Mouse (Mus musculus) left cerebral cortex, postnatal 14 days (tissue): ENCODE measurements around the gene Ryr3. TPM values are rescaled to one million over a fixed set of nuclear protein-coding genes. Genes with fewer than 3 reads are reported as not detected.
A peak's percentile ranks its signal among the peaks of the same experiment; 100 is the strongest.
"Not testable (repeated sequence)": the region's sequence is repeated elsewhere in the genome, so short reads cannot be mapped to it uniquely, and the experiment has no call there.

Experiments
- DNase-seq, 2 experiments: peaks; one replicate each; pipeline ENCODE4 v3.0.0; 2021 to 2022; ENCODE audit warnings: low spot score in 2 of 2, mixed read lengths in 1 of 2
- intact Hi-C: fragments of 180-260 bp; cut with DNase I; formaldehyde crosslinking; loops from one replicate; pipeline ENCODE4 v1.15.1; 2025
- total RNA-seq, 2 experiments: library from RNA; stranded (reverse); gene quantifications; 2 replicates each; pipeline ENCODE4 v1.2.3; 2021

The Ryr3 gene
- total RNA-seq, 2 experiments from 2014 or later = 29.7 to 34.7 TPM

DNA sequence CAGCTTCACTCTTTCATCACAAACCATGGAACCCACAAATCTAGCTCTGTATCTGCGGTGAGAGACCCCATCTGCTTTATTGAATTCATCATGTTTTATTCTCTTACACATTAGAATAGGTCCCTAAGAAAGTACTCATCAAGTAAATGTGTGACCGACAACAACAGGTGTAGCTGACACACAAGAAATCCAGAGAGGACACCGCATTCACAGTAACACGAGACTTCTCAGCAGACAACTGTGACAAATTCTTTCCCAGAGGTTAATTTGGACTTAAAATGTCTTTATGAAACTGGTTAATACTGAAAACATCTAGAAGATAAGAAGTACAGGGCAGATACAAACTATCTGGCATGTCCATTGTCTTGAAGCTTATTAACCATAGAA lies 101.0 kb downstream of the Ryr3 start:
- intact Hi-C loops = no loop called here
- no peak for DNase-seq

DNA sequence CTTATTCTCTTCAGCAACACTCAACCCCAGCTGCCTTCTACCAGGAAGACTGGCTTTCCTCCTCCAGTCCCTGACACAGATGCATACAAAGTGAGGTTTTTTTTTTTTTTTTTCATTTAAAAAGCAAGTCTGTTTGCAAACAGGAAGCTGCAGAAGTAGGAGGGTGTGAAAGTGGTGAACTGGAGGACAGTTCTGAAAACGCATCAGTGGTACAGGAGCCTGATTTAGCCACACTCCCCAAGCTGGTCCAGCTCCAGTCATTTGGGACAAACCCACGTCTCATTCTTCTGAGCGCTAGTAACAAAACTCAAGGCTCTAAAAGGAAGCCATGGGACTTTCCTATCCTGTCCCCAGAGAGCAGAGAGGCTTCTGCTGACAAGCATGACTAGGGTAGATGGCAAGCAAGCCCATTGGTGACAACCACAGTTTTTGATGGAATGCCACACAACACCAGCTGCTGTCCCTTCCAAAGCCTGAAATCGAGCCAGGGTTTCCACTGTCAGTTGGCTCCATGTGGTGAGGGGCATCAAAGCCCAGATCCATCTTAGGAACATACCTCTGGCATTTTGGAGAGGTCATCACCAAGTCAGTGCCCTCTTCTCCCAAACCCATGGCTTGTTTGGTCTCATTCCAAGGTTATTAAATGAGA lies 101.5 kb downstream of the Ryr3 start:
- DNase-seq = peak; percentile 26 to 60
- intact Hi-C loops = no loop called here

DNA sequence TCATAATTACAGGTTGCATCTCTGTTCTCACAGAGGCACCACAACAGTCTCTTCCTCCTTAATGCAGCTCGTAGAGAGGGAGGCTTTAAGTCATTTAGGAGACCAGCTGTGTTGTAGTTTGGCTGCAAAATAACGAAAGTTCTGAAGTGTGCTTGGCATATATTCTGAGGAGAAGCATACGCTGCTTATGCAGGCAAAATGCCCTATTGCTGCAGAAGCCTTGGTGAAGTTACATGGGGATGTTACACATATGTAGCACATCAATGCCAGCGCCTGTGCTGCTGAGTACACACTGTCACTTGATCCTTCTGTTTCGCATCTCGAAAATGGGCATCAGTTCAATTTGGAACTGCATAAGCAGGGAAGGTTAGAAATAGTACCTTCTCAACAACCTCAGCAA lies 112.3 kb downstream of the Ryr3 start:
- DNase-seq = peak; percentile 26 to 80
- intact Hi-C loops = no loop called here

DNA sequence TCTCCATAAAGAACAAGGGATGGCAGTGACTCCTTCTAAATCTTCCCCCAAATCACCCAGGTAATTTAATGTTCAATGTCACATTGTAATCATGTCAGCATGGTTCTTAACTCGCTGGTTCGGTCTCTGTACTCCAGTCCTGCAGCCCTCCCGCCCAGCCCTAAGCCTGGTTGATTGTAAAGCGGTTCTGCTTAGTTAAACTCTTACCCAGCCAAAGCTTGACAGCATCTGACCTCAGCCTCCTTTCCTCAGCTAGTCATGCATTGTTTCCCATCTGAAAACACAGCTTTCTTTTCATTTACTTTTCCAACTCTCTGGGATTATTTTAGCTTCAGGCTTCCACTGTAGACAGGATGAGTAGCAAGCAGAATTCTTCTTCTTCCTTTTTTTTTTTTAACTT lies 121.7 kb downstream of the Ryr3 start:
- no peak for DNase-seq
- intact Hi-C loops = no loop called here

DNA sequence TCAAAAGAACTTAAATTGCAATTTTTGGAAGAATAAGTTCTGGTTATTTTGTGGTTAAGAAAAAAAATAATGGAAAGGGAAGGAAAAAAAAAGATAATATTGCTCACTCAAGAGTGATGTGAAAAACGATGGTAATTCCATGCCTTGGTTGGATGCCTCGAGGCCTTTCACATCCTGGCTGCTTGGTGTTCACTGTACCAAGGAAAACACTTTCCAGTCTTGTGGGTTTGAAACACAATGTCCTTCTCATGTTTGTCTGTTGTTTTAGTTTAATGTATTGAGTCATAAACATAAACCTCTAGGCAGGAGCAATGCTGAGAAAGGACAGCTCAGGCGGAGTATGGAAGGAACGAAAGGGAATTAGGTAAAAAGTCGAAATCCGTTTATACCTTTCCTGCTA lies 122.8 kb downstream of the Ryr3 start:
- intact Hi-C loops = no loop called here
- DNase-seq = no peak

DNA sequence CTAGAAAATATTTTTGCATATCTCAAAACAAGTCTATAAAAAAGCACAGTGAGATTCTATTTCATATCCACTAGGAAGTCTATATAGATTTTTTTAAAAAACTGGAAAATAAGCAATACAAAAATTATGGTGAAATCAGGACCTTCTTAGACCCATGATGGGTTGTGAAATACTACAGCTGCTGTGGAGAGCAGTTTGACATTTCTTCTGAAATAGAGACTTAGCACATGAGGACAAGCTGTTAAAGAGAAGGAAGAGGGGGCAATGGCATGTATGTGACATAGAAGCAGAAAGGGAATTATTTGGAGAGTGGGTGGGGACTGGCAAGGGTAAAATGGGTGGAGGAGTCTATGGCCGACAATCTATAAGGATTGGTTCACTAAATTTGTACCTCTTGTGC lies 124.1 kb downstream of the Ryr3 start:
- intact Hi-C loops = no loop called here
- DNase-seq = no peak

DNA sequence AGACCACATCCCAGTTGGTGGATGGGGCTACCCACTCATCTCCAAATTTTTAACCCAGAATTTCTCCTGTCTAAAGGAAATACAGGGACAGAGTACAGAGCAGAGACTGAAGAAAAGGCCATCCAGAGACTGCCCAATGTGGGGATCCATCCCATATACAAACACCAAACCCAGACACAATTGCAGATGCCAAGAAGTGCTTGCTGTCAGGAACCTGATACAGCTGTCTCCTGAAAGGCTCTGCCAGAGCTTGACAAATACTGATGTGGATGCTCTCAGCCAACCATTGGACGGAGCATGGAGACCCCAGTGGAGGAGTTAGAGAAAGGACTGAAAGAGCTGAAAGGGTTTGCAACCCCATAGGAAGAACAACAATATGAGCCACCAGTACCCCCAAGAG lies 125.6 kb downstream of the Ryr3 start:
- intact Hi-C loops, DNase-seq: not testable (repeated sequence)

DNA sequence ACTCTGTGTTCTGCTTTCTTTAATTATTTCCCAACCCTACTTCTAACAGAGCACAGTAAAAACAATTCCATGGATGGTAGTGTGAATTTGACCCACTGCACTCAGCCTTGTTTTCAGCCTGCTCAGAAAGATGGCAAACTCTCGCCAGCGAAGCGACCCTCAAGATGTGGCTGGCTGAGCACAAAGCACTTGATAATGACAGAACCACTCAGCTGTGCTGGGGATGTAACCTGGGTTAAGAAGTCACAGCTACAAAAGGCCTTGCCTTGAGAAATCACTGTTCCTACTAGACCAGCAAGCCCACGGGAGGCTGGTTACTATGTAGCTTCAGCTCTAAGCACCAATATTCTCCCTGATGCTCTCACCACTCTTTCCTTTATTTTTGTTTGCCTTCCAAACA lies 140.5 kb downstream of the Ryr3 start:
- intact Hi-C loops = no loop called here
- no peak for DNase-seq

DNA sequence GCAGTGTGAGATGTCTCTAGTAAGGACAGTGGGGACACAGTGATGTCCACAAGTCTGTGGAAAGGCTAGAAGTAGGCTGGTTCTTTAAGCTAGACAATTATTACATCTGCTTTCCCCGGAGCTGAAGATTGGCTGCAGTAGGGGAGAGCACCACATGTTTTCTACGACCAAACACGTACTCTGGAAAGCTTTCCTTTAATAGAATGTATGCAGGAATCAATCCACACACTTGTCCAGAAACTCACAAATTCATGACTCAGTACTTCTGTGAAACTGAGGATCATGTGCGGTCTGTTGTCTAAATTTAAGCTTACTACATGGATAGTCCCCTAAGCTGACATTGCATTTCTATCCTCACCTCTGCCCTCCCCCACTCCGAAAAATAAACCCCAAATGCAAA lies 157.5 kb downstream of the Ryr3 start:
- no peak for DNase-seq
- intact Hi-C loops = no loop called here

DNA sequence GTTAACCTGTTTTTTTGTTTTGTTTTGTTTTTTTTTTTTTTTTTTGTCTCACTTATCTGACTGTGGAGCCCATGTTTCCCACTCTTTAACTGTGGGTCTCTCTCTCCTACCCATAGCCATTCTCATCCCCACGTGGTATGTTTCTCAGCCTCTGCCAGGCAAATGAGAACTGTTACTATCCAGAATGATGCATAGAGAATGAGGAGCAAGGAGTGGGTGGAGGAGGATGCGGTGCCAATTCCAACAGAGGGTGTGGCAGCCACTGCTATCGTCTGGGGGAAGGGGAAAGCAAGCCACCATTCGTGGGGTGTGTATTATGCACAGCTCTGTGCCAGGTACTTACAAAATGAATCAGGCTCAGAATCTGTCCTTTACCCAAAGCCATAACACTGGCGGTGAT lies 158.0 kb downstream of the Ryr3 start:
- DNase-seq = peak; percentile 68 to 85
- intact Hi-C loops = no loop called here

DNA sequence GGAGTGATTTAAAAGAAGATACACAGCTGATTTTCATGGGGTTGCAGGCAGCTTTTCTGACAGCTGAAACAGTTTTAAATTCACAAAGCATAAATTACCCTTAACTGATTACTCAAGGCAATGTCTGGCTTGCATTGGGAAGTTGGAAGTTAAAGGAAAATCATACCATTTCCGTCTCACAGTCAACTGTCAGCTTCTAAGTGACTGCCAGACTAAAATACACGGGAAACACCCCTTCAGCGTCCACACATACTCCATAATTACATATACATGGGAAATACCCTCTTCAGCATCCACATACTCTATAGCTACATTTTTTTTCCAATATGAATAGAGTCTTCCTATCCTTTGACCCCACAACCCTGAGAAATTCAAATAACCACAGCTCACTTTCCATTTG lies 158.8 kb downstream of the Ryr3 start:
- no peak for DNase-seq
- intact Hi-C loops = no loop called here

DNA sequence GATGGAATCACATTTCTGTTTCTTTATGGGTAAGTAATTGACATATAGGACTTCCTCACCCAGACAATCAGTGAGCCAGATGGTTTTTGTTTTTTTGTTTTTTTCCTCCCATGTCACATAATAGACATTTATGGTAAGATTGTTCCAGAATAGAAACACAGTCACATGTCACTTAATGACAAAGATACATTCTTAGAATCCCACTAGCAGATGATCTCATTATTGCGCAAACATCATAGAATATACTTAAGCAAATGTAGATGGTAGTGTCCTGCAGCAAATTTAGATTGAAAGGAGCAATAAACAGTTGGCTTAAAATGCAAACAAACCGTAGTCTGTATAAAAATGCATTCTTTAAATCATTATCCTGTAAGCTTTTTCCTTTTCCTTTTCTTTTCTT lies 161.3 kb downstream of the Ryr3 start:
- intact Hi-C loops = no loop called here
- no peak for DNase-seq

DNA sequence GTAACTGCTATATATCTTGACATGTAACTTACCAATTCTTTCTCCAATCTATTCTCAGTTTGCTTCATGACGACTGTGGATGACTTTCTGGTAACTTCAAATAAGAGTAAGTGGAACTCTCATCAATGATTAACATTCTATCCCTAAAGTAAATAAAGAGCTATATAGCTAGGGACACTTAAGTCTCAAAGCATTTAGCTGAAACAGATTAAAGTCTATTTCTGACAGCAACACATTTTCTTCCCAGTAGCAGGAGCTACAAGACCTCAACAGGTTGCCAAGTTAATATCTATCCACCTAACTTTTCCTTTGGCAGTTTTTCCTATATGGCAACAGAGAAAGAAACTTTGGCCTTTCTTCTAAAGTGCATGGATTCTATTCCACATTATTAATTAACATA lies 167.1 kb downstream of the Ryr3 start:
- intact Hi-C loops = no loop called here
- no peak for DNase-seq

DNA sequence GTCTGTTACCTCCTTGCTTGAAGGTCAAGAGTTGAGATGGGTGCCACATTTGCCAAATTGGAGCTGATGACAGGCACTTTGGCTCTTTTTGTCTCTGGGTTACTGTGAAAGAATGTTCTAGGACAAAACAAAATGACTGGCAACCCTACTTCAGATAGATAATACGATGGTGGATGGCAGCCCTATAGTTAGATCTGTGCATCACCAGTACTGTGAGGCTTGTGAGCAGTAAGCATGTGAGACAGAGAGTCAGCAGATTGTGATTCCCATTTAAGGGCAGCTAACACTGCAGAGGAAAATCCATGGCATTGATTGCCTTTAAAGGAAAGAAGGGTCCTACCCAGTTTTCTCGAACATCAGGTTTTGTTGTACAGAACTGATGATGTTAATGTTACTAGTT lies 180.3 kb downstream of the Ryr3 start:
- DNase-seq = no peak
- intact Hi-C loops = no loop called here

DNA sequence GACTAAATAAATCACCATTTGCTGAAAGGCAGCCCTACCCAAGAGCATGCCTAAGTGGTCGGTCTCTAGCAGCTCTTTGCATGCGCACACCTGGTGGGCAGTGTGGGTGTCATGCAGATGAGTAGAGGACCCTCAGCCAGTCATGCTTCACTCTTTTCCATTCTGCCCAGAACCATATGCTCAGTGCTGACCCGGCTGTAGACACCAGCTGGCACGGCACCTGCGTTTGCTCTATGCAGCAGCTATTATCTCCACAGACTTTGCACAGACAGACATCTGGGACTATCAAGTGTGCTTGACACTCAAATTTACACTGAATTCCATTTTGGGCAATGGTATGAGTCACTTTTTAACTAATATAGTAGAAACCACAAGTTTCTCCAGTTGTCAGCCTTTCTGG lies 186.2 kb downstream of the Ryr3 start:
- DNase-seq = no peak
- intact Hi-C loops = no loop called here

DNA sequence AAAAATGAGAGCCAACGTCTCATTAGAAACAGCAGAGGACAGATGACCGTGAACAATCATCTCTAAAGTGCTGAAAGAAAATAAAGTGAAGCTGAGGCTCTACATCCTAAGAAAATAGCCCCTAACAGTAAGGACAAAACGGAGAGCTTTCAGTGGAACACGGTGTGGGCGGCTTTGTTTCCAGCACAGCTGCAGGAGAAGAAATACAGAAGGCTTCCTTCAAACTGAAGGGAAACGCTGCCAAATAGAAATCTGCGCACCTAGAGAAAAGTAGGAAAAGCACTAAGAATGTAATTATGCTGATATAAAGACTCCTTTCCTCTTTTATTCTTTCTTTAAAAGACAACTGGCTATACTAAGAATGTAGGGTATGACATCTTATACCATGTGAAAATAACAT lies 197.0 kb downstream of the Ryr3 start:
- intact Hi-C loops = no loop called here
- peak; percentile 48 to 55 for DNase-seq

DNA sequence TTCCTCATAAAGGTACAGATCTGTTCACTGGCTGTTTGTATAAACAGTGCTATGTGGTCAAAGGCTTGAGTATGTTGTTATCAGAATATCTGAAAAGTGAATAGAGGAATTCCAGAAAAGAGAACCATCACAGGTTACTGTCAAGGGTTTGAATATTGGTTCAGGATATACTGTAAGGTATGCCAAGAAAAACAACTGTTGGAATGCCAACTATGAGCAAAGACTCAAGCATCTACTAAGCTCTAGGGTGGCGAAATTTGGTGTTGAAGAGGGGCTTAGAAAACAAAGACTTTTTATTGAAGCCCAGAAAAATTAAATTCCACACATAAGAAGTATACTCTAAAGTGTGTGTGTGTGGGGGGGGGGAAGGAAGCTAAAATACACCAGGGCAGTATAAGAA lies 198.6 kb downstream of the Ryr3 start:
- intact Hi-C loops = no loop called here
- no peak for DNase-seq

DNA sequence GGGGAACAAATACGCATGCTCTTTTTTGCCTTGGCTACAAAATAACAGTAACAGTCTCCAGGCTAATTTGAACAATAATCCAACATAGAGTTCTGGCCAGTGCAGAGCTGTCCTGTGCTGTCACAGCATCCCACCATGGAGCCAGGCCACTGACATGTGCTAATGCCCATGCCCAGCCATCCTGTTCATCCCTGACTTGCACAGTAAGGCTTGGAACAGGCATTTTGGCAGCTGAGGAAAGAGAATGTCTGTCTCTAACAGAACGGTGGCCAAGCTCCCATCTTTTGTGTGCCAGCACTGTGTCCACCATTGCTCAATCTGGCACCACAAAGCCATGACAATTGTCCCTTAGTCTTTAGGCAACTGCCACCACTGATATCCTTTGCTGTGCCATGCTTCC lies 200.7 kb downstream of the Ryr3 start:
- DNase-seq = no peak
- intact Hi-C loops = no loop called here

DNA sequence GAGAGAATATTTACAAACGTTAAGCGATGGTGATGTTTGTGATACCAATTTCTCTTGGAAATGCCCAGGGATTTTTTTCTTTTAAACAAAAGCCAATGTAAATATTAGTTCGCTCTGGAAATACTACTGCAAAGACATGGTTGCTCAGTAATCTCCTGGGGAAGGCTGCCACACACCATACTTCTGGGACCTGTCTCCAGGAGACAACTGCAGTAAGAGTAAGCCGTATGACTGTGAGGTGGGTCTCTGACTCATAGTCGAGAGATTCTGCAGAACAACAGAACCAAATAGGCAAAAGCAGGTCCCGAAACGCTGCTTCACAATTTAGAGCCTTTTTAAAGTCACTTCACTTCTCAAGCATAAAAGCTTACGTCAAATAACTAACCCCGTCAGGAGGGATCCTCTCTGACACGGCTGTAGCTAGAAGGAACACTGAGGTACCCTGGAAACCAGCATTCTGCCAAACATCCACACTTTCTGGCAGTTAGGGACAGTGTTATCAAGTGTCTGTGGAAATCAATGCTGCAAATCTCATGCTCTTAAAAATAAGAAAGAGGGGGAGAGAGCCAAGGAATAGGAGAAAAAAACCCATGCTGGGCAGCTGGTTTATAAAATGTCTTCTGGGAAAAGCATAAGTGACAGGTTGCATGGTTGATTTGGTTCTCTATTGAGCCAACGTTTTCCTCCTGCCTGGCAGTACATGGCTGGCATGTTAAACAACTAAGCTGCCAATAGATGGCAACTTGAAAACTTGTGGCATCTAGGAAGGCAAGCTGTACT lies 207.7 kb downstream of the Ryr3 start:
- intact Hi-C loops = no loop called here
- DNase-seq = no peak

DNA sequence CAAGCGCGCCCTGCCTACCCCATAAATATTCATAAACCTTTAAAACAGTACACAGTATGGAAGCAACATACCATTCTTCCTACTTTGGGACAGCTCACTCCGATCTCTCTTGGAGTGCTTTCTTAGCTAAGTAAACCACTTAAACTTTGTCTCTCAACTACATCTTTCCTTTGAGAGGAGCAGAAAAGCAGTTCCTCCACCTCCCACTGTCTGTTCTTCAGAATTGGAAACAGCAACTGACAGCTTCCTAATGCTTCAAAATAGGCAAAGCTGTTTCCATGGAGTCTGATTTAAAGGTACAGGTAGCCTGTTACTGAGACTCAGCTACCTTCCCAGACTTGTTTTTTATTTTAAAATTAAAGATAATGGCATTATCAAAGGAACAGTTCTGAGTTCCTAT lies 218.4 kb downstream of the Ryr3 start:
- intact Hi-C loops = no loop called here
- no peak for DNase-seq

DNA sequence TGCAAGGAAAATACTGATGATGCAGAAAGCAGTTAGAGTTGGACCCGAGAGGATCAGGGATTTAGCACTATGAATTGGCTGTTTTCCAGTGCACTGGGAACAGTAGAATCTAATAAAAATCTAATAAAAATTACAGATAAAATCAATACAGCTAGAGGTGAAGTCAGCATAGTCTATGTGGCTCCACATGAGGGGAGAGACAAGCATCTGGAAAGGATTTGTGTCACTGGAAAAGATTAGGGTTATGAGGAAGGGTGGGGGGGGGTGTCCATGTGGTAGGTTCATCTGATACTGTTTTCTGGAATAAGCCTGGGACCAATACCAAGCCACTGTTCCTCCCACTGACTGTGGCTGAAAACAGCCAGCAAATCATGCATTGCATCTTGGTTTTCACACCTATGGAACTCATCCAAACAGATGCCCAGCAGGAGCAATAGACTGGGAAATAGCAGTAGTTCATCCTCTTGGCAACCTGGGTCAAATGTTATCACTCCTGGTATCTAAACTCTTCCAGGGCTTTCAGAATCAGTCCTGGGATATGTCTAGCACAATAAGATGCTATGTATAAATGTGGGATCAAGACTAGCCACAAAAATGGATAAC lies 233.9 kb downstream of the Ryr3 start:
- DNase-seq = no peak

More for the DNA sequence above, 233.9 kb downstream of the Ryr3 start:
- intact Hi-C loops = no loop called here
